Mouse (Mus musculus) activated CD4-positive, CD25-positive, alpha-beta regulatory T cell, adult 4 months (primary cell): Measurements from ENCODE around the gene Gm21985. TPM values are rescaled to one million over a fixed set of nuclear protein-coding genes. Genes with fewer than 3 reads are reported as not detected.
A peak's percentile ranks its signal among the peaks of the same experiment; 100 is the strongest.
"Not testable (repeated sequence)": the region's sequence is repeated elsewhere in the genome, so short reads cannot be mapped to it uniquely, and the experiment has no call there.

Experiments used
- ATAC-seq: one replicate; pipeline ENCODE4 v1.8.0; 2017
- polyA plus RNA-seq, 2 experiments: library from polyadenylated mRNA; unstranded; fragments of 100-300 nt; shearing (Covaris generic); gene quantifications; one replicate each; pipeline ENCODE4 v1.2.1; 2017

The Gm21985 gene
- polyA plus RNA-seq, 2 experiments from 2014 or later, result not detected

GRCm38 (mm10) chr2:112265448-112266241, 469 bp upstream of the Gm21985 start, which contains the start of gene Slc12a6:
TSS of gene Slc12a6 (plus strand) at chr2:112265825.
- ATAC-seq, result peak; percentile 68

- ATAC-seq, result no peak
Observed at GRCm38 (mm10) chr2:112266780-112267179, 666 bp downstream of the Gm21985 start.

GRCm38 (mm10) chr2:112267547-112268269, 1.6 kb downstream of the Gm21985 start:
- peak; percentile 15 for ATAC-seq

GRCm38 (mm10) chr2:112270011-112270410, 3.9 kb downstream of the Gm21985 start:
- no peak for ATAC-seq

GRCm38 (mm10) chr2:112272909-112273308, 6.8 kb downstream of the Gm21985 start:
- no peak for ATAC-seq

GRCm38 (mm10) chr2:112273474-112273873, 7.4 kb downstream of the Gm21985 start:
- no peak for ATAC-seq

- ATAC-seq, result no peak
Observed at GRCm38 (mm10) chr2:112276870-112277269, 10.8 kb downstream of the Gm21985 start.

GRCm38 (mm10) chr2:112282846-112283245, 16.7 kb downstream of the Gm21985 start:
- ATAC-seq, result no peak

- ATAC-seq, result peak; percentile 63
Observed at GRCm38 (mm10) chr2:112284363-112285030, 18.4 kb downstream of the Gm21985 start.

GRCm38 (mm10) chr2:112285031-112285390, 18.9 kb downstream of the Gm21985 start:
- no peak for ATAC-seq

GRCm38 (mm10) chr2:112286062-112286461, 19.9 kb downstream of the Gm21985 start:
- not testable (repeated sequence) for ATAC-seq

GRCm38 (mm10) chr2:112287059-112287458, 20.9 kb downstream of the Gm21985 start:
- no peak for ATAC-seq

- no peak for ATAC-seq
Observed at GRCm38 (mm10) chr2:112289507-112289906, 23.4 kb downstream of the Gm21985 start.

GRCm38 (mm10) chr2:112292823-112293222, 26.7 kb downstream of the Gm21985 start:
- no peak for ATAC-seq

- ATAC-seq, result no peak
Observed at GRCm38 (mm10) chr2:112296211-112296610, 30.1 kb downstream of the Gm21985 start.

- ATAC-seq, result no peak
Observed at GRCm38 (mm10) chr2:112298221-112298620, 32.1 kb downstream of the Gm21985 start.

- ATAC-seq, result no peak
Observed at GRCm38 (mm10) chr2:112308671-112309070, 42.6 kb downstream of the Gm21985 start.

- ATAC-seq, result peak; percentile 37
Observed at GRCm38 (mm10) chr2:112309161-112309600, 43.1 kb downstream of the Gm21985 start.

GRCm38 (mm10) chr2:112315638-112316037, 49.5 kb downstream of the Gm21985 start:
- ATAC-seq, result no peak

- no peak for ATAC-seq
Observed at GRCm38 (mm10) chr2:112318227-112318626, 52.1 kb downstream of the Gm21985 start.

- ATAC-seq, result no peak
Observed at GRCm38 (mm10) chr2:112318905-112319304, 52.8 kb downstream of the Gm21985 start.

GRCm38 (mm10) chr2:112328069-112328777, 62.1 kb downstream of the Gm21985 start:
- no peak for ATAC-seq
